In the genomic region with DNA sequence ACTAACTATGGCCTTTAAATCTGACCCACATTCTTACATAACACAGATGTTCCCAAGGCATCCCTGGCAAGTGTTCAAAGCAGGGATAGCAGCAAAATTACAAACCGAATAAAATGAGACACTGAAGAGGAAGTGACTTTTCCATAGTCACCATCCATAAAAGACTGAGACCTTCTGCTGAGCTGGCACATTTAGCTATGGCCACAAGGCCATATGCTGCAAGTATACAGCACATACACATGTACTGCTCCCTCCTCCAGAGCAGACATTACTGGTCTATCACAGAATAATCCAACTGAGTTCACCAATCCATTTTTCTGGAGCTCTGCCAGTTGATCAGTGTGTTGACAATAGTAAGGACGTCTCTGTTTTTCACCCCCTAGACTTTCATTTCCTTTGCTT, we compare ENCODE assay signal across 10 mouse cellular contexts.
A peak's percentile ranks its signal among the peaks of the same experiment; 100 is the strongest.
DNase-seq lines count a peak whose midpoint lies in the region; ATAC-seq and TF ChIP-seq lines count a peak whose summit lies in the region.
"Had no signal": no experiment of that assay in that cellular context is flagged by ENCODE, and none has a peak within 500 bp of the region (broad histone marks: within the 10 kb centered on the region; RNA-seq: fewer than 3 reads in every experiment).

No protein-coding gene starts in this region.

- no peak for TF ChIP-seq EP300 in MEL (IDR thresholded peaks at IDR 0.05; ENCODE audit: low read depth in 1 of 2, low read length in 2 of 2)

- peaks cover 0 to 2% of the 10 kb centered on the region in 2 experiments; a peak in 1 of 4 replicates for H3K27me3 ChIP-seq in MEL (ENCODE audit: control insufficient read depth in 1 of 2, insufficient read depth in 2 of 2, low read length in 2 of 2)

- peaks cover 0 to 7% of the 10 kb centered on the region in 2 experiments; a peak in 2 of 4 replicates for H3K36me3 ChIP-seq in MEL (ENCODE audit: control insufficient read depth in 1 of 2, insufficient read depth in 2 of 2, low read length in 2 of 2)

- H3K9me3 ChIP-seq in MEL (replicated peaks; ENCODE audit: insufficient read depth, low read length): no peaks in the 10 kb centered on the region

- H3K27ac ChIP-seq in MEL (ENCODE audit: control insufficient read depth, low read depth, low read length): no peak overlapping the region

- H3K4me1 ChIP-seq in MEL (ENCODE audit: control insufficient read depth in 1 of 2, insufficient read depth in 2 of 2, low read length in 2 of 2): peaks cover 0 to 15% of the 10 kb centered on the region in 2 experiments; a peak in 3 of 4 replicates

- TF ChIP-seq RAD21 in MEL (IDR thresholded peaks at IDR 0.05; ENCODE audit: low read depth, low read length): no peak

- TF ChIP-seq CTCF in MEL (IDR thresholded peaks at IDR 0.05 in 2 of 3, conservative IDR thresholded peaks at IDR 0.05 in 1 of 3; ENCODE audit: control insufficient read depth in 1 of 3, insufficient read depth in 1 of 3, low read depth in 2 of 3, low read length in 3 of 3, poor library complexity in 1 of 3, severe bottlenecking in 1 of 3): no peak

- TF ChIP-seq POLR2A in MEL (IDR thresholded peaks at IDR 0.05; ENCODE audit: control insufficient read depth in 1 of 2, insufficient read depth in 1 of 2, low read depth in 1 of 2, low read length in 2 of 2, poor library complexity in 1 of 2): no peak

- H3K79me2 ChIP-seq in MEL (ENCODE audit: control insufficient read depth, insufficient read depth, low read length, poor library complexity): no peaks in the 10 kb centered on the region

- no peak overlapping the region for H3K9ac ChIP-seq in MEL (ENCODE audit: control insufficient read depth, low read depth, low read length, poor library complexity, severe bottlenecking)

- DNase-seq in layer of hippocampus, adult 9-11 months: peak; percentile 43
- DNase-seq in layer of hippocampus, postnatal 25 days (ENCODE audit: extremely low spot score in 1 of 2, low spot score in 1 of 2): no peak
- peak; percentile 63 for DNase-seq in MEL (ENCODE audit: low read depth, low spot score)
- peak; percentile 47 for DNase-seq in right cerebral cortex, adult 18-20 months
- no peak for DNase-seq in cerebellum, adult 18-20 months
- DNase-seq in urinary bladder, postnatal 4 days (ENCODE audit: low spot score in 2 of 2): no peak
- DNase-seq: heart, postnatal 4 days; thymus, postnatal 36 days had no signal

- no peak overlapping the region for H3K4me3 ChIP-seq in MEL (ENCODE audit: control insufficient read depth in 1 of 2, insufficient read depth in 1 of 2, low read depth in 2 of 2, low read length in 2 of 2)
- H3K4me3 ChIP-seq: left cerebral cortex, adult 2 months had no signal

- 0 out of 2 replicates have a peak, but pooled peaks have one; percentile 13 for ATAC-seq in common myeloid progenitor, adult 5-6 weeks (replicated peaks; ENCODE audit: low read depth, poor library complexity, severe bottlenecking)

TF ChIP-seq in MEL, 35 proteins besides CTCF, POLR2A, EP300 and RAD21:
- 0 out of 2 replicates have a peak, but pooled peaks have one; percentile 57 for TF ChIP-seq MAFK (IDR thresholded peaks at IDR 0.05; ENCODE audit: borderline replicate concordance, low read depth, low read length)
- no peak for TF ChIP-seq MEF2A (IDR thresholded peaks at IDR 0.05; ENCODE audit: extremely low read depth, insufficient replicate concordance, low read depth, low read length, poor library complexity, severe bottlenecking)
- no peak for TF ChIP-seq GABPA (IDR thresholded peaks at IDR 0.05; ENCODE audit: low read depth, low read length)
- no peak for TF ChIP-seq JUND (IDR thresholded peaks at IDR 0.05; ENCODE audit: low read depth, low read length)
- TF ChIP-seq MAZ (IDR thresholded peaks at IDR 0.05; ENCODE audit: low read depth, low read length): no peak
- TF ChIP-seq NRF1 (IDR thresholded peaks at IDR 0.05; ENCODE audit: insufficient read depth, low read depth, low read length, poor library complexity, severe bottlenecking): no peak
- 0 out of 2 replicates have a peak, but pooled peaks have one; percentile 15 for TF ChIP-seq MXI1 (IDR thresholded peaks at IDR 0.05; ENCODE audit: low read depth, low read length)
- no peak for TF ChIP-seq RCOR1 (IDR thresholded peaks at IDR 0.05; ENCODE audit: low read depth, low read length)
- no peak for TF ChIP-seq MYC (IDR thresholded peaks at IDR 0.05; ENCODE audit: low read depth, low read length)
- TF ChIP-seq E2F4 (IDR thresholded peaks at IDR 0.05; ENCODE audit: borderline replicate concordance, low read depth, low read length): no peak
- TF ChIP-seq POLR2AphosphoS2 (IDR thresholded peaks at IDR 0.05; ENCODE audit: low read length): no peak
- no peak for TF ChIP-seq BHLHE40 (IDR thresholded peaks at IDR 0.05; ENCODE audit: borderline replicate concordance, low read depth, low read length)
- no peak for TF ChIP-seq NELFE (IDR thresholded peaks at IDR 0.05; ENCODE audit: low read depth, low read length)
- TF ChIP-seq ELF1 (IDR thresholded peaks at IDR 0.05; ENCODE audit: low read depth, low read length): no peak

Comparison
In these comparisons a context has a peak if more than half of its experiments do, and no peak if none do; other contexts are left out.
1. DNase-seq: peak in layer of hippocampus, adult 9-11 months (single experiment), MEL (single experiment) and right cerebral cortex, adult 18-20 months (single experiment); none in layer of hippocampus, postnatal 25 days (0 of 2), cerebellum, adult 18-20 months (0 of 2) and urinary bladder, postnatal 4 days (0 of 2).